Mouse (Mus musculus) MEL (cell line): ENCODE results near the gene Dpf3. TPM values are rescaled to one million over a fixed set of nuclear protein-coding genes. Genes with fewer than 3 reads are reported as not detected.

Experiments
- DNase-seq: peaks from one replicate; pipeline ENCODE4 v3.0.0; 2011; ENCODE audit warnings: low read depth, low spot score
- H3K27ac ChIP-seq: 2 replicates; pipeline ENCODE4 v1.5.1; 2012; ENCODE audit warnings: low read depth, mild to moderate bottlenecking, control low read depth, low read length, moderate library complexity; ENCODE audit not compliant: control insufficient read depth
- H3K27me3 ChIP-seq, 2 experiments: fragments of 150-350 bp in 1 of 2; sonication (generic) in 1 of 2; 2 replicates each; pipeline ENCODE4 v1.6.1; 2012; ENCODE audit warnings: low read length in 2 of 2, mild to moderate bottlenecking in 2 of 2, improper control_type of control experiment in 1 of 2, moderate library complexity in 1 of 2; ENCODE audit not compliant: insufficient read depth in 2 of 2, control insufficient read depth in 1 of 2
- H3K36me3 ChIP-seq, 2 experiments: 2 replicates each; pipeline ENCODE4 v1.6.1; 2012 to 2014; ENCODE audit warnings: low read length in 2 of 2, improper control_type of control experiment in 1 of 2, inconsistent platforms in 1 of 2, mild to moderate bottlenecking in 1 of 2; ENCODE audit not compliant: insufficient read depth in 2 of 2, control insufficient read depth in 1 of 2
- H3K4me1 ChIP-seq, 2 experiments: fragments of 150-350 bp in 1 of 2; sonication (generic) in 1 of 2; 2 replicates each; pipeline ENCODE4 v1.6.1; 2012; ENCODE audit warnings: low read length in 2 of 2, improper control_type of control experiment in 1 of 2, mild to moderate bottlenecking in 1 of 2; ENCODE audit not compliant: insufficient read depth in 2 of 2, control insufficient read depth in 1 of 2
- H3K4me3 ChIP-seq, 2 experiments: fragments of 150-350 bp in 1 of 2; sonication (generic) in 1 of 2; 2 replicates each; pipeline ENCODE4 v1.5.1; 2012; ENCODE audit warnings: low read depth in 2 of 2, low read length in 2 of 2, mild to moderate bottlenecking in 2 of 2, moderate library complexity in 2 of 2, control low read depth in 1 of 2, improper control_type of control experiment in 1 of 2; ENCODE audit not compliant: control insufficient read depth in 1 of 2, insufficient read depth in 1 of 2
- H3K79me2 ChIP-seq: 2 replicates; pipeline ENCODE4 v1.6.1; 2012; ENCODE audit warnings: mild to moderate bottlenecking, low read length, moderate library complexity; ENCODE audit not compliant: control insufficient read depth, poor library complexity, insufficient read depth
- H3K9ac ChIP-seq: 2 replicates; pipeline ENCODE4 v1.6.1; 2012; ENCODE audit warnings: low read depth, mild to moderate bottlenecking, control low read depth, low read length, moderate library complexity; ENCODE audit not compliant: control insufficient read depth, poor library complexity, severe bottlenecking
- H3K9me3 ChIP-seq: fragments of 150-350 bp; sonication (generic); replicated peaks from 2 replicates; pipeline ENCODE4 v1.6.1; 2012; ENCODE audit warnings: mild to moderate bottlenecking, low read length, improper control_type of control experiment, moderate library complexity; ENCODE audit not compliant: insufficient read depth
- BHLHE40 ChIP-seq: IDR thresholded peaks from 2 replicates; pipeline ENCODE4 v1.6.1; 2012; ENCODE audit warnings: low read depth, mild to moderate bottlenecking, inconsistent platforms, low read length, improper control_type of control experiment, borderline replicate concordance
- CHD2 ChIP-seq: IDR thresholded peaks from 2 replicates; pipeline ENCODE4 v1.6.1; 2011; ENCODE audit warnings: low read length, improper control_type of control experiment
- EP300 ChIP-seq, 2 experiments: IDR thresholded peaks; 2 replicates each; pipeline ENCODE4 v1.6.1; 2011; ENCODE audit warnings: improper control_type of control experiment in 2 of 2, low read length in 2 of 2, low read depth in 1 of 2, mild to moderate bottlenecking in 1 of 2
- ETS1 ChIP-seq: IDR thresholded peaks from 2 replicates; pipeline ENCODE4 v1.6.1; 2012; ENCODE audit warnings: low read depth, mild to moderate bottlenecking, inconsistent platforms, low read length, improper control_type of control experiment, moderate library complexity
- GATA1 ChIP-seq: IDR thresholded peaks from 2 replicates; pipeline ENCODE4 v1.6.1; 2011; ENCODE audit warnings: low read depth, low read length, improper control_type of control experiment
- JUND ChIP-seq: IDR thresholded peaks from 2 replicates; pipeline ENCODE4 v1.6.1; 2011; ENCODE audit warnings: low read depth, mild to moderate bottlenecking, improper control_type of control experiment, low read length
- MAZ ChIP-seq: IDR thresholded peaks from 2 replicates; pipeline ENCODE4 v1.6.1; 2012; ENCODE audit warnings: low read depth, mild to moderate bottlenecking, inconsistent platforms, low read length, improper control_type of control experiment
- MEF2A ChIP-seq: IDR thresholded peaks from 2 replicates; pipeline ENCODE4 v1.6.1; 2014; ENCODE audit warnings: low read depth, mild to moderate bottlenecking, inconsistent platforms, low read length, improper control_type of control experiment; ENCODE audit not compliant: poor library complexity, insufficient replicate concordance, severe bottlenecking; ENCODE audit errors: extremely low read depth
- MXI1 ChIP-seq: IDR thresholded peaks from 2 replicates; pipeline ENCODE4 v1.6.1; 2011; ENCODE audit warnings: mild to moderate bottlenecking, low read depth, low read length, improper control_type of control experiment
- MYC ChIP-seq: IDR thresholded peaks from 2 replicates; pipeline ENCODE4 v1.6.1; 2011; ENCODE audit warnings: low read depth, mild to moderate bottlenecking, low read length, improper control_type of control experiment, moderate library complexity
- NRF1 ChIP-seq: IDR thresholded peaks from 2 replicates; pipeline ENCODE4 v1.6.1; 2014; ENCODE audit warnings: low read depth, mild to moderate bottlenecking, inconsistent platforms, low read length, improper control_type of control experiment, moderate library complexity; ENCODE audit not compliant: poor library complexity, insufficient read depth, severe bottlenecking
- POLR2AphosphoS2 ChIP-seq: IDR thresholded peaks from 2 replicates; pipeline ENCODE4 v1.6.1; 2011; ENCODE audit warnings: low read length, improper control_type of control experiment
- RCOR1 ChIP-seq: IDR thresholded peaks from 2 replicates; pipeline ENCODE4 v1.6.1; 2012; ENCODE audit warnings: low read depth, mild to moderate bottlenecking, inconsistent platforms, low read length, improper control_type of control experiment
- SIN3A ChIP-seq: IDR thresholded peaks from 2 replicates; pipeline ENCODE4 v1.6.1; 2012; ENCODE audit warnings: low read length, improper control_type of control experiment, inconsistent platforms
- SMC3 ChIP-seq: IDR thresholded peaks from 2 replicates; pipeline ENCODE4 v1.6.1; 2011; ENCODE audit warnings: low read depth, low read length, improper control_type of control experiment
- TAL1 ChIP-seq: IDR thresholded peaks from 2 replicates; pipeline ENCODE4 v1.6.1; 2012; ENCODE audit warnings: mild to moderate bottlenecking, inconsistent platforms, low read length, moderate library complexity, mixed read lengths
- ZC3H11A ChIP-seq: IDR thresholded peaks from 2 replicates; pipeline ENCODE4 v1.6.1; 2012; ENCODE audit warnings: low read depth, mild to moderate bottlenecking, inconsistent platforms, low read length, improper control_type of control experiment
- ZKSCAN1 ChIP-seq: IDR thresholded peaks from 2 replicates; pipeline ENCODE4 v1.6.1; 2012; ENCODE audit warnings: low read depth, mild to moderate bottlenecking, inconsistent platforms, low read length, improper control_type of control experiment, moderate library complexity
- polyA plus RNA-seq, 2 experiments: library from polyadenylated mRNA; stranded (reverse) in 1 of 2; unstranded in 1 of 2; fragments of >175 nt in 1 of 2; fragments of >200 nt in 1 of 2; gene quantifications; 2 replicates each; pipeline versions ENCODE4 v1.2.1 to v1.2.4; 2012; ENCODE audit warnings: low replicate concordance in 2 of 2, low read depth in 1 of 2; ENCODE audit not compliant: insufficient read length in 2 of 2, insufficient read depth in 1 of 2, missing spikeins in 1 of 2
- total RNA-seq: library from RNA; depleted of rRNA; stranded (reverse); fragments of 300-350 nt; gene quantifications from 2 replicates; pipeline ENCODE4 v1.2.3, GENCODE M21; 2012

Gene Dpf3
- total and polyA plus RNA-seq, 3 experiments, result 4.2 to 6.8 TPM; not detected in 1

DNA sequence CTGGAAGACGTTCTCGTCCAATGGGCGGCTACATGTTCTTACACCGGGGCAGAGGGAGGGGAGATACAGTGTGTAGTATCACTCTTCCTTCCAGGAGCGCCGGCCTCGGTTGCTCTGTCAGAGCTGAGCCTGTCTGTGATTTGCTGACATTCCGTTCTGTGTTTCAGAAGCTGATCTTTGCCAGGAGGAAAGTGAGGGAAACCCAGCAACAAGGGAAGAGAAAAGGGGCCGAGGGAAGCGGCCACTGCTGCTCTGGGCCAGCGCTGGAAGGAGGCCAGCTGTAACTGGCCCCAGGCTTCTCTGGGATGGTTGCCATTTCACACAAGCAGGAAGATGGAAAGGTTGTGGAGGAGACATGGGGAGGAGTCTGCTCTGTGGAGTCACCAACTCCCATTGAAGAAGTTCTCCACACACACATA lies 219.0 kb downstream of the Dpf3 start:
- DNase-seq, result no peak
- no peaks in the 10 kb centered on the region for H3K9me3 ChIP-seq

DNA sequence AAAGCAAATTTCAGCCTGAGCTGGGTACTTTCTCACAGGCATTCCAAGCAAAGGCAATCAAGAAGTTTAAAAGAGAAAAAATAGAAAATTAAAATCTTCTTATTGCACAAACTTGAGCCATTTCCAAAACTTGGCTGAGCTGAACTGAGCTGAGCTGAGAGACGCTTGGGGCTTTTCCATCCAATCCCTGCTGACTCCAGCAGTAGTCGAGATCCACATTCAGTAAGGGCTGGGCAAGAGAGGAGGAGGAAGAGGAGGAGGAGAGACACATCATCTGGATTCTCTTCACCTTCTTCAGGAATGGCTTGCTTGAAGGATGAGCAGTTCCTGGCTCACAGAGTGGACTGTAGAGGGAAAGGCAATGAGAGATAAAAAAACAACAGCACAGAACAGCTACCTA lies 227.0 kb downstream of the Dpf3 start:
- no peaks in the 10 kb centered on the region for H3K36me3 ChIP-seq
- H3K9me3 ChIP-seq, result no peaks in the 10 kb centered on the region
- TF ChIP-seq RCOR1 (no peak), SMC3 (no peak), JUND (no peak), BHLHE40 (no peak), ZC3H11A (no peak), NRF1 (no peak), EP300 (IDR thresholded peaks at IDR 0.05; ENCODE audit: low read depth in 1 of 2, low read length in 2 of 2) (no peak), SIN3A (no peak)
- H3K27me3 ChIP-seq, result no peaks in the 10 kb centered on the region
- no peaks in the 10 kb centered on the region for H3K79me2 ChIP-seq
- no peak overlapping the region for H3K4me3 ChIP-seq
- H3K4me1 ChIP-seq, result no peaks in the 10 kb centered on the region
- DNase-seq, result no peak
- H3K27ac ChIP-seq, result no peak overlapping the region
- H3K9ac ChIP-seq, result no peak overlapping the region

More for the DNA sequence above, 219.0 kb downstream of the Dpf3 start:
- Histone ChIP-seq H3K27ac (no peak overlapping the region), H3K79me2 (no peaks in the 10 kb centered on the region), H3K27me3 (no peaks in the 10 kb centered on the region), H3K36me3 (no peaks in the 10 kb centered on the region), H3K9ac (no peak overlapping the region), H3K4me3 (no peak overlapping the region), H3K4me1 (no peaks in the 10 kb centered on the region)
- no peak for TF ChIP-seq MXI1
- TF ChIP-seq ZKSCAN1, result no peak
- TF ChIP-seq RCOR1, result no peak
- no peak for TF ChIP-seq MAZ
- no peak for TF ChIP-seq CHD2
- no peak for TF ChIP-seq MYC
- no peak for TF ChIP-seq EP300 (IDR thresholded peaks at IDR 0.05; ENCODE audit: low read depth in 1 of 2, low read length in 2 of 2)
- no peak for TF ChIP-seq ETS1
- TF ChIP-seq SMC3, result no peak
- no peak for TF ChIP-seq POLR2AphosphoS2
- no peak for TF ChIP-seq GATA1

DNA sequence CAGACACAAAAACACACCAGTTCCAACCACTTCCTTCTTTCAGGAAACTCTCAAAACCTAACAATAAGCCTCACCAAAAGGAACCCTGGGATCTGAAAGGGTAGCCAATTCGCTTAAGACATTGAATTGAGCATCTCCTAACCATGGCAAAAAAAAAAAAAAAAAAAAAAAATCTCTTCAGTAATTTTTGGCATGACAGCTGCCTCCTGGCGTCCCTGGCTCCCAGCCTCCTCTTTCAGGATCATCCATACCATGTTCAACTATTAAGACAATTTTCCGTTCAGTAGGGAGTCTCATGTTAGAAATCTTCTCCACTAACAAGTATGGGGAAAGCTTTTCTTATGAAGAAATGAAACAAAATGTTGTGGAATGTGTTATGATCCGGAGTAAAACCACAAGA lies 233.1 kb downstream of the Dpf3 start:
- TF ChIP-seq CHD2, result no peak
- TF ChIP-seq JUND, result no peak
- no peak for TF ChIP-seq SIN3A
- no peak for TF ChIP-seq MEF2A
- TF ChIP-seq TAL1, result no peak
- H3K4me3 ChIP-seq, result no peak overlapping the region
- no peak overlapping the region for H3K27ac ChIP-seq
- no peaks in the 10 kb centered on the region for H3K36me3 ChIP-seq
- DNase-seq, result no peak
- no peaks in the 10 kb centered on the region for H3K4me1 ChIP-seq
- no peak overlapping the region for H3K9ac ChIP-seq
- no peaks in the 10 kb centered on the region for H3K79me2 ChIP-seq
- no peaks in the 10 kb centered on the region for H3K9me3 ChIP-seq
- peaks cover 0 to 3% of the 10 kb centered on the region in 2 experiments; a peak in 2 of 4 replicates for H3K27me3 ChIP-seq
